Mouse (Mus musculus): Measurements from ENCODE around the gene Lrrc56. TPM values are rescaled to one million over a fixed set of nuclear protein-coding genes. Genes with fewer than 3 reads are reported as not detected.

The Lrrc56 gene
- polyA plus RNA-seq, 1 experiment = 22.6 TPM

DNA sequence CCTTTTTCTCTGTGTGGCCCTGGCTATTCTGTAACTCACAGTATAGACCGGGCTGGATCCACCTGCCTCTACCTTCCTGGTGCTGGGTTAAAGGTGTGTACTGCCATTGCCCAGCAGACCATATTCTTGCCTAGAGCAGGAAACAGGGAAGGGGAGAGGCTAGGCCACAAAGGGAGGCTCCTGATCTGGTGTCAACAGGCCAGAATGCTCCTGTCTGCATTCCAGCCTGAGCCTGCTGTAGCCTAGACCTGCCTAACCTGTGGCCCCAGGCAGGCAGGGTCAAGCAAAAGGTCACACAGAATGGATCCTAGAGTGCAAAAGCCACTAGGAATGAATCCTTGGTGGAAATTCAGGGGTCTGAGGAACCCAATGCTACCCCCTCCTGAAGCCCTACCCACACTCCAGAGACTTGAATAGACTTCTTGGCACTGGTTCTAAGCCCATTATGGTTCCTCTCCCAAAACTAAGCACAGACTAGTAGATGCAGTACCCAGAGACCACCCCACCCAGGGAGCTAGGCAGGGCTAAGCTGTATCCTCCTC, 25.7 kb downstream of the Lrrc56 start:
- peaks cover 84% of the 10 kb centered on the region for H3K4me1 ChIP-seq (ENCODE audit: control insufficient read depth)
- H3K27me3 ChIP-seq (ENCODE audit: control insufficient read depth) = no peaks in the 10 kb centered on the region
- TF ChIP-seq GATA1 (IDR thresholded peaks at IDR 0.05; ENCODE audit: low read length) (no peak), TAL1 (IDR thresholded peaks at IDR 0.05; ENCODE audit: low read length) (no peak)
- no peaks in the 10 kb centered on the region for H3K9me3 ChIP-seq (ENCODE audit: control insufficient read depth, low read length)
- peaks cover 50% of the 10 kb centered on the region for H3K36me3 ChIP-seq (ENCODE audit: control insufficient read depth)
- peak overlapping the region; percentile 10 for H3K4me3 ChIP-seq (replicated peaks)

DNA sequence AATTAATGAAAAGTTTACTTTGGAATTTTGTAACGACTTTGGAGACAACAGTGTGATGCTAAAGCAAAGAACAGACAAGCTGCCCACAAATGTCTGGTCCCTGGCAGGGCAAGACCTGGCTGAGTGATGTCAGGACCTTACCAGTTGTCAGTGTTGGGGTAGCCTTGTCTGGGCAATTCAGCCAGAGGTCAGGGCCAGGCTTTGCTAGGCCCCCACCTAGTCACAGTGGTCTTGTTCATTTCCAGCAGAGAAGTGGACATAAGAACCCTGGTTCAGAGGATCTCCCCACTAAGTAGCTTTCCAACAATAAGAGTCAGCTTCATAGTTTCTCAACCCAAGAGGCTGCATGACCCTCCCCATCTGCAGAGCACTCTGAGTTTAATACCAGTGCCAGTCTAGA, 26.4 kb downstream of the Lrrc56 start:
- TF ChIP-seq GATA1 (IDR thresholded peaks at IDR 0.05; ENCODE audit: low read length) = no peak
- H3K4me3 ChIP-seq (replicated peaks) = peak overlapping the region; percentile 76
- peaks cover 76% of the 10 kb centered on the region for H3K4me1 ChIP-seq (ENCODE audit: control insufficient read depth)
- H3K9me3 ChIP-seq (ENCODE audit: control insufficient read depth, low read length) = no peaks in the 10 kb centered on the region
- H3K27me3 ChIP-seq (ENCODE audit: control insufficient read depth) = no peaks in the 10 kb centered on the region
- H3K36me3 ChIP-seq (ENCODE audit: control insufficient read depth) = peaks cover 50% of the 10 kb centered on the region

DNA sequence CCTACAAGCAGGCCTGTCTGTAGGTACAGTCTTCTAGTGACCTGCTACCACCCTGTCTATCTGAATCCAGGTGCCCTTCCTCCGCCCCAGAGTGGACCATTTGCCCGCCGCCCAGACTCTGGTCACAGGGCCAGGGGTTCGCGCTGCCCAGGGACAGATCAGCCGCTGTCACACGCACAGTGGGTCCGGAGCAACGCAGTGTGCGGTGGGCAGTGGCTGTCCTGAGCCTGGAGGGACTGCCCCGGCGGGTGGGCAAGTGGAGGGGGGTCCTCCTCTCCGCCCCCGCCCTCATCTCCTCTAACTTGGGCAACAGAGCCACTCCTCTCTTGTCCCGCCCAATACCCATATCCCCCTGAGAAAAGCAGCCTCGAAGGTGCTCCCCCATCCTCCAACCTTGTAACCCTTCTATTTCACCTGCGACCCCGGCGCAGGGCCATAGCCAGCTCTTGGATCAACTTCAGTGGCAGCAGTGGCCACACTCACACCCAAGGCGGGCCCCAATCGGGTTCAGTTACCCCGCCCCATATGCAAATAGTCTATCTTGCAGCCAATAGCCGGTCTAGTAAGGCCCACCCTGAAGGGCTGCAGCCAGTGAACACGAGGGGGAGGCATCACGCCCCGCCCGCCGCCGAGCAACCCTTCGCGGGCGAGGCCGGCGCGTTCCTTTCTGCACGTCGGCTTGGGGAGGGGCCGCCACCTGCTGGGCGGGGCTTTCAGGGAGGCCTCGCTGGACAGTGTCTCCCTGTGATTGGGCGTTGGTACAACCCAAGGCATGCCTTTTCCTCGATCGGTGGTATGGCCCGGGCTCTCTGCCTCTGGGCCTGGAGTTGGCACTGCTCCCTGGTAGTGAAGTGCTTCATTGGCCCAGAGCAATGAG, 27.5 kb downstream of the Lrrc56 start:
- peaks cover 66% of the 10 kb centered on the region for H3K4me1 ChIP-seq (ENCODE audit: control insufficient read depth)

DNA sequence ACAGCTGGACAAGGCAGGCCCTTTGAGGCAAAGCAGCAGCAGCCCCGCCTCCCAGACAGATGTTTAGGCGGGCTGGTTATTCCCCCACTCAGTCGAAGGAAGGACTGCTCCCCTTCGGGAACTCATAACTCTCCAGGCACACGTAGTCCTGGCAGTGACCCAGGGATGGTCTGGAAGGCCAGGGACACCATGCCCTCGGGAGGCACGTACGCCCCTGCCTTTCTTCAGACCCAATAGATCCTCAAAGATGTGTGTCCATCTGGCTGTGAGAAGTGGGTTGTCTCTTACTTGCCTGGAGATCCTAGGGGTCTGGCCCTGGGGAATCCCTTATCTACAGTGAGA, 28.1 kb downstream of the Lrrc56 start:
- no peaks in the 10 kb centered on the region for H3K27me3 ChIP-seq (ENCODE audit: control insufficient read depth)
- TF ChIP-seq GATA1 (IDR thresholded peaks at IDR 0.05; ENCODE audit: low read length) (no peak), TAL1 (IDR thresholded peaks at IDR 0.05; ENCODE audit: low read length) (no peak)
- peaks cover 60% of the 10 kb centered on the region for H3K4me1 ChIP-seq (ENCODE audit: control insufficient read depth)
- peaks cover 43% of the 10 kb centered on the region for H3K36me3 ChIP-seq (ENCODE audit: control insufficient read depth)
- H3K9me3 ChIP-seq (ENCODE audit: control insufficient read depth, low read length) = peaks cover 3% of the 10 kb centered on the region; the same call in 1 of the 2 replicates
- peak overlapping the region; percentile 76 for H3K4me3 ChIP-seq (replicated peaks)

More for the DNA sequence above, 27.5 kb downstream of the Lrrc56 start:
- TF ChIP-seq GATA1 (IDR thresholded peaks at IDR 0.05; ENCODE audit: low read length) = no peak
- no peak for TF ChIP-seq TAL1 (IDR thresholded peaks at IDR 0.05; ENCODE audit: low read length)
- H3K36me3 ChIP-seq (ENCODE audit: control insufficient read depth) = peaks cover 49% of the 10 kb centered on the region
- H3K9me3 ChIP-seq (ENCODE audit: control insufficient read depth, low read length) = no peaks in the 10 kb centered on the region
- H3K27me3 ChIP-seq (ENCODE audit: control insufficient read depth) = no peaks in the 10 kb centered on the region
- peak overlapping the region; percentile 76 for H3K4me3 ChIP-seq (replicated peaks)

DNA sequence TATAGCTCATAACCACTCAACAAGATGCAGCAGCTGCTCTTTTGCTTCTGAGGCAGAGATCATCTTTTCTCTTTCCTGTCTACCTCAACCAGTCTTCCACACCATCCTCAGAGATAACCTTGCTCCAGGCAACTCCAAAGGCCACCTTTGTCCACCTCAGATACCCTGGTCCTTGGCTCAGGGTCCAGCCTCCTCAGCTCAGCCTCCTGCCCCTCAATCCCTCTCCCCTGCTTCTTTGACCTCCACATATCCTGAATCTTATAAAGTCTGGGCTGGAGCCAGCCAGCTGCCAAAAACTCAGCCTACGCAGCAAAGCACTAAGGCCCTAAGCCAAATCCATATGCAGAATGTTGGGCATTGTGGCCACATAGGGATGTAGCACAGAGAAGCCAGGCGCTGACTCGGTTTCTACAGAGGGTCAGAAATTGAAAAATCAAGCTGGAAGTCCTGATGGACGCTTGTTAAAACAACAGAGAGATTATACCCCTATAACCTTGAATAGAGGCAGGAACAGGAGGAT, 28.8 kb downstream of the Lrrc56 start:
- Histone ChIP-seq H3K36me3 (ENCODE audit: control insufficient read depth) (peaks cover 36% of the 10 kb centered on the region), H3K27me3 (ENCODE audit: control insufficient read depth) (no peaks in the 10 kb centered on the region), H3K9me3 (ENCODE audit: control insufficient read depth, low read length) (peaks cover 3% of the 10 kb centered on the region; the same call in 1 of the 2 replicates), H3K4me3 (replicated peaks) (peak overlapping the region; percentile 76), H3K4me1 (ENCODE audit: control insufficient read depth) (peaks cover 59% of the 10 kb centered on the region)
- TF ChIP-seq TAL1 (IDR thresholded peaks at IDR 0.05; ENCODE audit: low read length) = no peak
- TF ChIP-seq GATA1 (IDR thresholded peaks at IDR 0.05; ENCODE audit: low read length) = no peak

DNA sequence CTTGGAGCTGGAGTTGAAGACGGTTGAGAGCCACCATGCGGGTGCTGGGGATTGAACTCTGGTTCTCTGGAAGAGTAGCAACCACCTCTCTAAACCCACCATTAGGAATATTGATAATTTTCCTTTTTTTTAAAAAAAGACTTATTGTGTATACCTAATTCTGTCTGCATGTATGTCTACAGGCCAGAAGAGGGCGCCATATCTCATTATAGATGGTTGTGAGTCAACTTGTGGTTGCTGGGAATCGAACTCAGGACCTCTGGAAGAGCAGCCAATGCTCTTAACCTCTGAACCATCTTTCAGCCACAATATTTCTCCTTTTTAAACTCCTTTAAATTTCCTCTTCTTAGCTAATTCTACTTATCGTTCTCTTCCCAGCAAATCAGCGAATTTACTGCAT, 32.6 kb downstream of the Lrrc56 start:
- H3K36me3 ChIP-seq (ENCODE audit: control insufficient read depth) = peaks cover 24% of the 10 kb centered on the region
- peaks cover 3% of the 10 kb centered on the region; the same call in 1 of the 2 replicates for H3K9me3 ChIP-seq (ENCODE audit: control insufficient read depth, low read length)
- H3K27me3 ChIP-seq (ENCODE audit: control insufficient read depth) = no peaks in the 10 kb centered on the region
- H3K4me3 ChIP-seq (replicated peaks) = no peak overlapping the region
- TF ChIP-seq GATA1 (IDR thresholded peaks at IDR 0.05; ENCODE audit: low read length) (no peak), TAL1 (IDR thresholded peaks at IDR 0.05; ENCODE audit: low read length) (no peak)
- H3K4me1 ChIP-seq (ENCODE audit: control insufficient read depth) = peaks cover 52% of the 10 kb centered on the region

DNA sequence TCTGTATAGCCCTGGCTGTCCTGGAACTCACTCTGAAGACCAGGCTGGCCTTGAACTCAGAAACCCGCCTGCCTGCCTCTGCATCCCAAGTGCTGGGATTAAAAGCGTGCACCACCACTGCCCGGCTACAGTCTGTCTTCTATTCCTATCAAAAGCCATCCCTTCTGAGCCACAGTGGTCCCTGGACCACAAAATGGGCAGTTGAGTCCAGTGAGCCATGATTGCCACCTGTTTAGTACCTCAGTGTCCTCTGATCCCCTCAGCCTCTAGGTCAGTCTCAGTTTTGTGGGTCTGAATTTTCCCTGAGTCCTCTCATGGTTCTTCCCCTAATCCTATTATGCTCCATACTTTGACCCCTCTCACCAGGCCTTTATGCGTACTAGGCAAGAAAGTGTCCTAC, 33.8 kb downstream of the Lrrc56 start:
- Histone ChIP-seq H3K36me3 (ENCODE audit: control insufficient read depth) (peaks cover 36% of the 10 kb centered on the region), H3K4me3 (replicated peaks) (peak overlapping the region; percentile 87), H3K27me3 (ENCODE audit: control insufficient read depth) (no peaks in the 10 kb centered on the region), H3K9me3 (ENCODE audit: control insufficient read depth, low read length) (peaks cover 3% of the 10 kb centered on the region; the same call in 1 of the 2 replicates), H3K4me1 (ENCODE audit: control insufficient read depth) (peaks cover 50% of the 10 kb centered on the region)
- TF ChIP-seq GATA1 (IDR thresholded peaks at IDR 0.05; ENCODE audit: low read length) (no peak), TAL1 (IDR thresholded peaks at IDR 0.05; ENCODE audit: low read length) (no peak)

DNA sequence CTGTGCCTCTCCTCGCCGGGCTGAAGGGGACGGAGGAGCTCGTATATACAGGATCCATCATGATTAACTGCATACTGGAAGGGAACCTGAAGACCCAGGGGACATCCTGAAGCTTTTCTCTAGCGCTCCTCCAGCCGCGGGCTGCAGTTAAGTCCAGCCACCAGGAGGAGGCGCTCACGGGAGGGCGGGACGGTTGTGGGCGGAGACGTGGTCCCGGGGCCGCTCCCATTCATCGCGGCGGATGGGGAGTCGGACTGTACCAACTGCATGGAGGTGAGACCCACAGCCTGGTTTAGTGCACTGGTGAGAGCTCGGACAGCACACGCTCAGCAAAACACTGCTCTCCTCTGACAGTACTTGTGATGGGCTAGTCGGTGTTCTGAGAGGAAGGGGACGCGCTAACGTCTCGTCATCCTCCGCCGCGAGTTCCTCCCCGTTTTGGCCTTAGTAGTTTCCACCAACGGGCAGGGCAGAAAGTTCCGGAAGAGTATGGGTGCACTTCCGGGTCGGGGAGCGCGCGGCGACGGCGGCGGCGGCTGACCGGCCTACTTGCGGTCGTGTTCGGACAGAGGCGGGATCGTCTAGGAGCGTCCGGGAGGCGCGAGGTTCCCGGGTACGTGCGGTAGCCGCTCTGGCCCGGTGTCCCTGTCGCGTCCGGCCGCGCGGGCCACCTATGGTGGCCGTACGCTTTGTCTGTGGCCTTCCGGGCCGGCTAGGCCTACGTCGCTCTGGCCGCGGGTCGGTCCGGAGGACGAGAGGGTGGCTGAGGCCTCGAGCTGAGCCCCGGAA, 34.5 kb downstream of the Lrrc56 start, which contains the start of gene Phrf1:
Gene Phrf1 (plus strand): TSS at position 506 of the 789 bp plus-strand sequence.
- TF ChIP-seq TAL1 (IDR thresholded peaks at IDR 0.05; ENCODE audit: low read length) (no peak), GATA1 (IDR thresholded peaks at IDR 0.05; ENCODE audit: low read length) (no peak)
- Histone ChIP-seq H3K4me3 (replicated peaks) (peak within 1 kb of the TSS; percentile 87), H3K4me1 (ENCODE audit: control insufficient read depth) (peaks cover 44% of the 10 kb centered on the region), H3K36me3 (ENCODE audit: control insufficient read depth) (peaks cover 43% of the 10 kb centered on the region), H3K27me3 (ENCODE audit: control insufficient read depth) (no peaks in the 10 kb centered on the region), H3K9me3 (ENCODE audit: control insufficient read depth, low read length) (peaks cover 3% of the 10 kb centered on the region; the same call in 1 of the 2 replicates)
